In genomic region chr1:34040901-34041721, GRCm38 (mm10) we compare ENCODE assay signal across 12 mouse cellular contexts.
DNase-seq lines count a peak whose midpoint lies in the region; ATAC-seq and TF ChIP-seq lines count a peak whose summit lies in the region.
"Had no signal": no experiment of that assay in that cellular context is flagged by ENCODE, and none has a peak within 500 bp of the region (broad histone marks: within the 10 kb centered on the region; RNA-seq: fewer than 3 reads in every experiment).

No protein-coding gene starts in this region.

- peak overlapping the region; percentile 7; the same call in 1 of the 2 replicates for H3K4me2 ChIP-seq in kidney, embryonic 15.5 days

- H3K27me3 ChIP-seq in kidney, embryonic 15.5 days, result no peaks in the 10 kb centered on the region
- H3K27me3 ChIP-seq: Patski had no signal

- H3K36me3 ChIP-seq in kidney, embryonic 15.5 days, result no peaks in the 10 kb centered on the region

- H3K4me3 ChIP-seq in kidney, embryonic 15.5 days (replicated peaks), result no peak overlapping the region
- no peak overlapping the region for H3K4me3 ChIP-seq in layer of hippocampus, adult 2 months

- H3K4me1 ChIP-seq in kidney, embryonic 15.5 days, result peaks cover 21% of the 10 kb centered on the region

- DNase-seq in kidney, postnatal 4 days, result no peak
- DNase-seq in 3T3-L1 (ENCODE audit: low read depth, low spot score) (peak; percentile 67), adipocyte (ENCODE audit: low spot score) (no peak)
- peak; percentile 61 for DNase-seq in brain, adult 2 months (ENCODE audit: low read depth, low spot score)
- peak; percentile 37 to 70 for DNase-seq in layer of hippocampus, adult 2 months (ENCODE audit: low spot score in 2 of 2)
- no peak for DNase-seq in ovary, postnatal 10 days (ENCODE audit: low spot score)
- DNase-seq: cerebellum, adult 9-10 months; kidney, postnatal 25 days had no signal

- H3K9me3 ChIP-seq in kidney, embryonic 15.5 days (replicated peaks), result no peaks in the 10 kb centered on the region

- peak overlapping the region; percentile 41; the same call in 1 of the 2 replicates for H3K27ac ChIP-seq in kidney, embryonic 15.5 days
- 0 out of 2 replicates have a peak overlapping the region, but pooled peaks have one; percentile 36 for H3K27ac ChIP-seq in layer of hippocampus, adult 2 months
- H3K27ac ChIP-seq: macrophage had no signal

- no peak overlapping the region for H3K9ac ChIP-seq in kidney, embryonic 15.5 days

- ATAC-seq in kidney, embryonic 15.5 days (replicated peaks; ENCODE audit: low FRiP score), result peak; percentile 75
- ATAC-seq in inflammation-experienced regulatory T-cells, adult 6 months, result no peak
- ATAC-seq: Patski had no signal

- WGBS in kidney, embryonic 15.5 days, result 25% methylated on average over 8 of the region's 8 CpGs

- TF ChIP-seq CTCF in layer of hippocampus, adult 2 months (conservative IDR thresholded peaks at IDR 0.05), result peak; percentile 26; the same call in 1 of the 2 replicates

Comparison
In these comparisons a context has a peak if more than half of its experiments do, and no peak if none do; other contexts are left out.
1. DNase-seq: peak in 3T3-L1 (single experiment), brain, adult 2 months (single experiment) and layer of hippocampus, adult 2 months (2 of 2); none in kidney, postnatal 4 days (0 of 2), adipocyte (single experiment) and ovary, postnatal 10 days (single experiment).